Mouse (Mus musculus): Measurements from ENCODE around the gene Cux2. TPM values are rescaled to one million over a fixed set of nuclear protein-coding genes. Genes with fewer than 3 reads are reported as not detected.

Gene Cux2
- total and polyA plus RNA-seq, 3 experiments = 0.11 TPM; not detected in 2

DNA sequence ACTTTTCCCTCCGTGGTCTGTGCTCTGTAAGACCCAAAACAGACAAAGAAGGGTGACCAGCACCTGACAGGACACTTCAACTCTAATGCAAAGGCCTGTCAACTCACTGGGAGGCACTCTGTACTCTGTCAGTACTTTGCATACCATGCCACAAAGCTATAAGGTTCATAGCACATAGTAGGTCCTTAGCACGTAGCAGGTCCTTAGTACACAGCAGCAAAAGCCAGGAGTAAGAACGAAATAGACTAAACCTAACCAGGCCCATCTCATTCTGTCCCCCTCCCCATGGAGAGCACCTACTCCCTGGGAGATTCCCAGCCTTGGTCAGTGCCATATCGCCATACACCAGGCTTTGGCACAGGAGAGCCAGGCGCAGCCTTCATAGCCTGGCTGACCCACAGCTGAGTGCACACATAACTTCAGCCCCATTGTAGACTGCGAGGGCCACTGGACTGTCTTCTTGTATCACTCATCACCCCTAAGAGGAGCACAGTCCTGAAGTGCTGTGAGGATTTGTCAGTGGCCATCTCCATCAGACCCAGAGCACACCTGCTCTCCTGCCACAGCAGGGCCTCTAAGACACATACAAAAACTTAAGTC, 218.8 kb downstream of the Cux2 start:
- peaks cover 10% of the 10 kb centered on the region for H3K9me3 ChIP-seq (replicated peaks)
- H3K4me1 ChIP-seq (ENCODE audit: insufficient read depth, low read depth, low read length) = peaks cover 54% of the 10 kb centered on the region
- H3K27me3 ChIP-seq (ENCODE audit: insufficient read depth, low read length) = no peaks in the 10 kb centered on the region
- H3K4me3 ChIP-seq (ENCODE audit: low read depth, low read length) = no peak overlapping the region
- ATAC-seq (ENCODE audit: extremely low read depth, insufficient number of reproducible peaks, low FRiP score, poor library complexity, severe bottlenecking) = no peak
- peaks cover 91% of the 10 kb centered on the region for H3K36me3 ChIP-seq (replicated peaks)
- no peak for TF ChIP-seq TAL1 (conservative IDR thresholded peaks at IDR 0.05; ENCODE audit: low read depth, low read length)
- TF ChIP-seq POLR2AphosphoS5 (IDR thresholded peaks at IDR 0.05; ENCODE audit: insufficient replicate concordance, low read depth, low read length) = no peak
- no peak for DNase-seq (ENCODE audit: low spot score)

DNA sequence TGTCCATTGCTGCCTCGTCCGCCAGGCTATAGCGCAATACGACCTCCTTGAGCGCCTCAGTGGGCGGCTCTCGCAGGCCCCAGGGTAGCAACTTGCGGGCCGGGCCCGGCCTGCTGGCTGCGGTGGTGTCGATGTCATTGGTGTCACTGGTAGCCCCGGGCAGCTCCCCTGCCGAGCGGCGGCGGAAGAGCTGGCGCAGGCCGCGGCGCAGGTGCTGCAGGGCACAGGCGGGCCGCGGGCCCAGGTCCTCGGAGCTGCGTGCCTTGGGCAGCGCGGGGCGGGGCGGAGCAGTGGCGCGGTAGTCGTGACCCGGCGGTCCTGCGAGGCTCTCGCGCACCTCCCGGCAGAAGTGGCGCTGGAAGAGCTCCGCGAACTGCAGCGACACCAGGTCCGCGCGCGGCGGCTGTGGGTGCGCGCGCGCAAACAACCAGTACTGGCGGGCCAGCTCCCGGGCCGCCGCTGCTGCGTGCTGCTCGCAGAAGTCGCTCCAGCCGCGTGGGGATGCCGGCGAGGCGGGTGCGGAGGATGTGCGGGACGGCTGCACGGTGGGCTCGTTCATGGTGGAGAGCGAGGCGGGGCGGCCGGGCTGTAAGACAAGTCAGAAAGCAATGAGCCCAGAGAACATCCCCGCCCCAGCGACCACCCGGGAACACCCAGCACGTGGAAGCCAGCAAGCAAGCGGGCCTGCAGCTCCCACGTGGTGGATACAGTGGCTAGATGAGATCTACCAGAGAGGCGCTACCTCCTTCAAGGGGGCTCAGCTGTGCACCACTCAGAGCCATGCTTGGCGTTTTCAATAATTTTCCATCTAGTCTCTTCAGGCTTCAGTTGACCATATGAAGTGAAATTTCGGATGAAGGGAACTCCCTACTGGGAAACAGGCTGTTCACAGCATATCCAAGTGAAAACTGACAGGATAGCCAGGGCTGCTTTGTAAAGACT, 221.1 kb downstream of the Cux2 start:
- Histone ChIP-seq H3K27me3 (ENCODE audit: insufficient read depth, low read length) (no peaks in the 10 kb centered on the region), H3K4me1 (ENCODE audit: insufficient read depth, low read depth, low read length) (peaks cover 48% of the 10 kb centered on the region), H3K9me3 (replicated peaks) (peaks cover 10% of the 10 kb centered on the region), H3K4me3 (ENCODE audit: low read depth, low read length) (no peak overlapping the region), H3K36me3 (replicated peaks) (peaks cover 98% of the 10 kb centered on the region)
- no peak for DNase-seq (ENCODE audit: low spot score)
- ATAC-seq (ENCODE audit: extremely low read depth, insufficient number of reproducible peaks, low FRiP score, poor library complexity, severe bottlenecking) = no peak
- TF ChIP-seq GATA2 (IDR thresholded peaks at IDR 0.05; ENCODE audit: borderline replicate concordance, low read depth, low read length) (no peak), POLR2AphosphoS5 (IDR thresholded peaks at IDR 0.05; ENCODE audit: insufficient replicate concordance, low read depth, low read length) (no peak), CTCF (IDR thresholded peaks at IDR 0.05; ENCODE audit: low read depth, low read length) (no peak), GATA1 (IDR thresholded peaks at IDR 0.05; ENCODE audit: borderline replicate concordance, low read length) (no peak), TAL1 (conservative IDR thresholded peaks at IDR 0.05; ENCODE audit: low read depth, low read length) (no peak)

GRCm38 (mm10) chr5:121827876-121828275, 222.0 kb downstream of the Cux2 start:
- ATAC-seq (ENCODE audit: extremely low read depth, insufficient number of reproducible peaks, low FRiP score, poor library complexity, severe bottlenecking) = no peak
- H3K4me3 ChIP-seq (ENCODE audit: low read depth, low read length) = no peak overlapping the region
- H3K27me3 ChIP-seq (ENCODE audit: insufficient read depth, low read length) = no peaks in the 10 kb centered on the region
- H3K9me3 ChIP-seq (replicated peaks) = peaks cover 10% of the 10 kb centered on the region
- peaks cover 48% of the 10 kb centered on the region for H3K4me1 ChIP-seq (ENCODE audit: insufficient read depth, low read depth, low read length)
- H3K36me3 ChIP-seq (replicated peaks) = peaks cover 99% of the 10 kb centered on the region
- DNase-seq (ENCODE audit: low spot score) = no peak
- TF ChIP-seq GATA2 (IDR thresholded peaks at IDR 0.05; ENCODE audit: borderline replicate concordance, low read depth, low read length) (no peak), TAL1 (conservative IDR thresholded peaks at IDR 0.05; ENCODE audit: low read depth, low read length) (no peak), GATA1 (IDR thresholded peaks at IDR 0.05; ENCODE audit: borderline replicate concordance, low read length) (no peak), POLR2AphosphoS5 (IDR thresholded peaks at IDR 0.05; ENCODE audit: insufficient replicate concordance, low read depth, low read length) (no peak), CTCF (IDR thresholded peaks at IDR 0.05; ENCODE audit: low read depth, low read length) (no peak)

GRCm38 (mm10) chr5:121825606-121826005, 224.3 kb downstream of the Cux2 start:
- peaks cover 37% of the 10 kb centered on the region for H3K4me1 ChIP-seq (ENCODE audit: insufficient read depth, low read depth, low read length)
- H3K27me3 ChIP-seq (ENCODE audit: insufficient read depth, low read length) = no peaks in the 10 kb centered on the region
- no peak for TF ChIP-seq GATA2 (IDR thresholded peaks at IDR 0.05; ENCODE audit: borderline replicate concordance, low read depth, low read length)
- TF ChIP-seq GATA1 (IDR thresholded peaks at IDR 0.05; ENCODE audit: borderline replicate concordance, low read length) = no peak
- TF ChIP-seq POLR2AphosphoS5 (IDR thresholded peaks at IDR 0.05; ENCODE audit: insufficient replicate concordance, low read depth, low read length) = no peak
- no peak for TF ChIP-seq TAL1 (conservative IDR thresholded peaks at IDR 0.05; ENCODE audit: low read depth, low read length)
- TF ChIP-seq CTCF (IDR thresholded peaks at IDR 0.05; ENCODE audit: low read depth, low read length) = no peak
- H3K36me3 ChIP-seq (replicated peaks) = peaks cover 98% of the 10 kb centered on the region
- peaks cover 10% of the 10 kb centered on the region for H3K9me3 ChIP-seq (replicated peaks)
- DNase-seq (ENCODE audit: low spot score) (no peak), ATAC-seq (ENCODE audit: extremely low read depth, insufficient number of reproducible peaks, low FRiP score, poor library complexity, severe bottlenecking) (no peak)
- H3K4me3 ChIP-seq (ENCODE audit: low read depth, low read length) = no peak overlapping the region

GRCm38 (mm10) chr5:121824121-121824520, 225.8 kb downstream of the Cux2 start:
- H3K4me1 ChIP-seq (ENCODE audit: insufficient read depth, low read depth, low read length) = peaks cover 39% of the 10 kb centered on the region
- TF ChIP-seq GATA1 (IDR thresholded peaks at IDR 0.05; ENCODE audit: borderline replicate concordance, low read length) (no peak), POLR2AphosphoS5 (IDR thresholded peaks at IDR 0.05; ENCODE audit: insufficient replicate concordance, low read depth, low read length) (no peak), GATA2 (IDR thresholded peaks at IDR 0.05; ENCODE audit: borderline replicate concordance, low read depth, low read length) (no peak), TAL1 (conservative IDR thresholded peaks at IDR 0.05; ENCODE audit: low read depth, low read length) (no peak), CTCF (IDR thresholded peaks at IDR 0.05; ENCODE audit: low read depth, low read length) (no peak)
- ATAC-seq (ENCODE audit: extremely low read depth, insufficient number of reproducible peaks, low FRiP score, poor library complexity, severe bottlenecking) = peak; percentile 63; the same call in 1 of the 2 replicates
- DNase-seq (ENCODE audit: low spot score) = no peak
- peaks cover 100% of the 10 kb centered on the region for H3K36me3 ChIP-seq (replicated peaks)
- peak overlapping the region; percentile 21; the same call in 1 of the 2 replicates for H3K4me3 ChIP-seq (ENCODE audit: low read depth, low read length)
- peaks cover 9% of the 10 kb centered on the region for H3K9me3 ChIP-seq (replicated peaks)
- no peaks in the 10 kb centered on the region for H3K27me3 ChIP-seq (ENCODE audit: insufficient read depth, low read length)

- H3K27me3 ChIP-seq (ENCODE audit: insufficient read depth, low read length) = no peaks in the 10 kb centered on the region
- TF ChIP-seq TAL1 (conservative IDR thresholded peaks at IDR 0.05; ENCODE audit: low read depth, low read length) (no peak), GATA1 (IDR thresholded peaks at IDR 0.05; ENCODE audit: borderline replicate concordance, low read length) (no peak)
Observed at GRCm38 (mm10) chr5:121823668-121824067, 226.2 kb downstream of the Cux2 start.

More at GRCm38 (mm10) chr5:121823668-121824067, 226.2 kb downstream of the Cux2 start:
- no peak for ATAC-seq (ENCODE audit: extremely low read depth, insufficient number of reproducible peaks, low FRiP score, poor library complexity, severe bottlenecking)
- DNase-seq (ENCODE audit: low spot score) = no peak
- peaks cover 5% of the 10 kb centered on the region for H3K9me3 ChIP-seq (replicated peaks)
- H3K4me1 ChIP-seq (ENCODE audit: insufficient read depth, low read depth, low read length) = peaks cover 39% of the 10 kb centered on the region
- H3K4me3 ChIP-seq (ENCODE audit: low read depth, low read length) = no peak overlapping the region
- peaks cover 100% of the 10 kb centered on the region for H3K36me3 ChIP-seq (replicated peaks)

Data from G1E (cell line).